Mouse (Mus musculus) effector memory CD4-positive, alpha-beta T cell, adult 7 months (primary cell): Measurements from ENCODE around the gene Olfr118. TPM values are rescaled to one million over a fixed set of nuclear protein-coding genes. Genes with fewer than 3 reads are reported as not detected.

Experiments
- polyA plus RNA-seq: library from polyadenylated mRNA; unstranded; fragments of 100-300 nt; shearing (Covaris generic); gene quantifications from one replicate; pipeline ENCODE4 v1.2.1, GENCODE M21; 2017

Olfr118 gene
- polyA plus RNA-seq: 0.21 TPM

GRCm38 (mm10) chr17:37666688-37667087 is at the start of gene Olfr118:
Olfr118 (plus strand) TSS chr17:37666988.

GRCm38 (mm10) chr17:37627009-37627408 is 39.8 kb upstream of the Olfr118 start, which contains the start of the genes Olfr115 and Olfr116:
Olfr115 (minus strand) TSS chr17:37627109.
Olfr116 (minus strand) TSS chr17:37627199.

GRCm38 (mm10) chr17:37663682-37664081 is 3.1 kb upstream of the Olfr118 start, which contains the start of gene Olfr117:
Olfr117 (minus strand) TSS chr17:37663782.

GRCm38 (mm10) chr17:37696264-37696663 is 29.5 kb downstream of the Olfr118 start, which contains the start of gene Olfr119:
Olfr119 (plus strand) TSS chr17:37696564.

GRCm38 (mm10) chr17:37721508-37721907 is 54.7 kb downstream of the Olfr118 start, which contains the start of gene Olfr120:
Olfr120 (plus strand) TSS chr17:37721808.

Other genes with a start within 250 kb of the Olfr118 start
- not detected for gene Olfr108, start 221.5 kb upstream of the Olfr118 start, polyA plus RNA-seq
- not detected for gene Olfr109, start 208.1 kb upstream of the Olfr118 start, polyA plus RNA-seq
- gene H2-M2, start 183.4 kb upstream of the Olfr118 start, polyA plus RNA-seq: not detected
- not detected for gene Olfr110, start 174.5 kb upstream of the Olfr118 start, polyA plus RNA-seq
- not detected for gene Olfr111, start 159.0 kb upstream of the Olfr118 start, polyA plus RNA-seq
- gene Olfr112, start 97.5 kb upstream of the Olfr118 start, polyA plus RNA-seq: not detected
- not detected for gene Olfr113, start 89.3 kb upstream of the Olfr118 start, polyA plus RNA-seq
- not detected for gene Olfr114, start 74.2 kb upstream of the Olfr118 start, polyA plus RNA-seq
- not detected for gene Olfr115, start 39.9 kb upstream of the Olfr118 start, polyA plus RNA-seq
- not detected for gene Olfr116, start 39.8 kb upstream of the Olfr118 start, polyA plus RNA-seq
- 0.23 TPM for gene Olfr117, start 3.2 kb upstream of the Olfr118 start, polyA plus RNA-seq
- gene Olfr119, start 29.6 kb downstream of the Olfr118 start, polyA plus RNA-seq: not detected
- gene Olfr120, start 54.8 kb downstream of the Olfr118 start, polyA plus RNA-seq: not detected
- not detected for gene Olfr121, start 81.9 kb downstream of the Olfr118 start, polyA plus RNA-seq
- gene Olfr122, start 101.6 kb downstream of the Olfr118 start, polyA plus RNA-seq: not detected
- not detected for gene Olfr123, start 126.5 kb downstream of the Olfr118 start, polyA plus RNA-seq
- not detected for gene Olfr124, start 132.9 kb downstream of the Olfr118 start, polyA plus RNA-seq
- gene Olfr125, start 166.0 kb downstream of the Olfr118 start, polyA plus RNA-seq: not detected
- 0.20 TPM for gene Olfr126, start 180.5 kb downstream of the Olfr118 start, polyA plus RNA-seq
- gene Olfr127, start 233.4 kb downstream of the Olfr118 start, polyA plus RNA-seq: 0.11 TPM